Mouse (Mus musculus): Measurements from ENCODE around the gene Rab9. TPM values are rescaled to one million over a fixed set of nuclear protein-coding genes. Genes with fewer than 3 reads are reported as not detected.
A peak's percentile ranks its signal among the peaks of the same experiment; 100 is the strongest.

The Rab9 gene
- polyA plus RNA-seq, 1 experiment: 16.3 TPM

DNA sequence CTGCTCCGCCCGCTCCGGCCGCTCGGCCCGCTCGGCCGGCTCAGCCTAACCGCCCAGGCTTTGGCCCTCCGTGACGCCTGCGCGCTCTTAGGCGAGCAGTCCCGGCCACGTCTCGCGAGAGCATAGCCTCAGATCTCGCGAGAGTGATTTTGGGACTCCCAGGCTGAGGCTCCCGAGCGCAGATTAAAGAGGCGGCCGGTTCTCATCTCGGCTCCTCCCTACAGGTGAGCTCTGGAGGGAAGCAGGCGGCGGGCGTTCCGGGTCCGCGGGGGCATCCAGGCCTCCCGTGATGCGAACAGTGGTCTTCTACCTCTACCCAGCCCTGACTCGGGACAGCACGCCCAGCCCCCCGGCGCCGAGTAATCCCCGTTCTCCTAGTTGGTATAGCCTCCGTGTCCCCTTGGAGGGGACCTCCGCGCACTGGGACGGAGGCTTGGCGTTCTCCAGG, 39.0 kb downstream of the Rab9 start, which contains the start of gene Ofd1:
Gene Ofd1 (minus strand): TSS at position 89 of the 448 bp plus-strand sequence.
- Histone ChIP-seq H3K4me3 (ENCODE audit: insufficient read depth, poor library complexity, severe bottlenecking) (peak within 1 kb of the TSS; percentile 46), H3K27me3 (ENCODE audit: control insufficient read depth, insufficient read depth, insufficient read length) (no peaks in the 10 kb centered on the region)

DNA sequence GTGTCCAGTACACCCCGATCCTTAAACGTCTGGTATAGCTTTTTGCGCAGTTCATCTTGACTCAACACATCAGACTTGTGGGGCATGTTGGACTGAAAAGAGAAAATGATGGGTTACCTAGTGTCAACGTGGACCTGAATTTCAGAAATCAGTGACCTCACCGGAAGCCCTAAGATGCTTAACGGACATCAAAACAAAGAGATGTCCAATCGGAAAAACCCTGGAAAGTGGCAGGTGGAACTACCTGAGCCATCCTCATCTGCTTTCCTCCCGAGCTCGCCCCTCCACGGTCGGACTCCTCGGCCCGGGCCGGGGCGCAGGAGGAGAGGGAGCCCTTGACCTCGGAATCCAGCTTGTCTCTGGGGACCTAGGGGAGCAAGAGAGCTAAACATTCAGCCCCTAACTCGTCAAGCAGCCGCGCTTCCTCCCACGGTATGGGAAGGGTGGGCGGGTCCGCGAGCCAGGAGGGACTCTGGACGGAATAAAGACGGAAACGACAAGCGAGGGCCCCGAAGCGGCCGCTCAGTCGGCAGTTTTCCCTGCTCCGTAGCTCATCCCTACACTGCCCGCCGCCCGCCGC, 39.5 kb downstream of the Rab9 start, which contains the start of gene Trappc2:
Gene Trappc2 (plus strand): TSS at position 539 of the 580 bp plus-strand sequence.
- H3K27me3 ChIP-seq (ENCODE audit: control insufficient read depth, insufficient read depth, insufficient read length): no peaks in the 10 kb centered on the region
- TF ChIP-seq MAX (IDR thresholded peaks at IDR 0.05): no peak
- TF ChIP-seq CEBPB (IDR thresholded peaks at IDR 0.05; ENCODE audit: low read depth): no peak
- no peak for TF ChIP-seq MYOG (IDR thresholded peaks at IDR 0.05; ENCODE audit: control insufficient read depth, extremely low read depth, insufficient read length)
- TF ChIP-seq MYOD1 (IDR thresholded peaks at IDR 0.05; ENCODE audit: control insufficient read depth, insufficient read length, low read depth): no peak
- TF ChIP-seq FOSL1 (IDR thresholded peaks at IDR 0.05; ENCODE audit: insufficient read depth, low read length, poor library complexity, severe bottlenecking): no peak
- TF ChIP-seq USF1 (IDR thresholded peaks at IDR 0.05; ENCODE audit: low read depth): no peak
- TF ChIP-seq CTCF (IDR thresholded peaks at IDR 0.05; ENCODE audit: control insufficient read depth, insufficient read depth, insufficient read length): no peak
- peak within 1 kb of the TSS; percentile 89 for H3ac ChIP-seq (ENCODE audit: control insufficient read depth, insufficient read length, low read depth)
- peak within 1 kb of the TSS; percentile 46 for H3K4me3 ChIP-seq (ENCODE audit: insufficient read depth, poor library complexity, severe bottlenecking)
- no peaks in the 10 kb centered on the region for H3K36me3 ChIP-seq (ENCODE audit: control insufficient read depth, insufficient read depth)
- peaks cover 12% of the 10 kb centered on the region for H3K79me2 ChIP-seq (ENCODE audit: control insufficient read depth, insufficient read depth)
- peaks cover 2% of the 10 kb centered on the region for H3K79me3 ChIP-seq (ENCODE audit: low read depth)

More for the DNA sequence above, 39.0 kb downstream of the Rab9 start, which contains the start of gene Ofd1:
- no peak for TF ChIP-seq FOSL1 (IDR thresholded peaks at IDR 0.05; ENCODE audit: insufficient read depth, low read length, poor library complexity, severe bottlenecking)
- H3ac ChIP-seq (ENCODE audit: control insufficient read depth, insufficient read length, low read depth): peak within 1 kb of the TSS; percentile 89
- H3K36me3 ChIP-seq (ENCODE audit: control insufficient read depth, insufficient read depth): no peaks in the 10 kb centered on the region
- H3K79me3 ChIP-seq (ENCODE audit: low read depth): peaks cover 2% of the 10 kb centered on the region
- peaks cover 12% of the 10 kb centered on the region for H3K79me2 ChIP-seq (ENCODE audit: control insufficient read depth, insufficient read depth)

- H3K79me2 ChIP-seq (ENCODE audit: control insufficient read depth, insufficient read depth): no peaks in the 10 kb centered on the region
- no peak overlapping the region for H3ac ChIP-seq (ENCODE audit: control insufficient read depth, insufficient read length, low read depth)
- H3K79me3 ChIP-seq (ENCODE audit: low read depth): no peaks in the 10 kb centered on the region
- no peak overlapping the region for H3K4me3 ChIP-seq (ENCODE audit: insufficient read depth, poor library complexity, severe bottlenecking)
- TF ChIP-seq CEBPB (IDR thresholded peaks at IDR 0.05; ENCODE audit: low read depth): no peak
- TF ChIP-seq MYOG (IDR thresholded peaks at IDR 0.05; ENCODE audit: control insufficient read depth, extremely low read depth, insufficient read length): no peak
- no peak for TF ChIP-seq CTCF (IDR thresholded peaks at IDR 0.05; ENCODE audit: control insufficient read depth, insufficient read depth, insufficient read length)
- TF ChIP-seq MYOD1 (IDR thresholded peaks at IDR 0.05; ENCODE audit: control insufficient read depth, insufficient read length, low read depth): no peak
- no peak for TF ChIP-seq MAX (IDR thresholded peaks at IDR 0.05)
- TF ChIP-seq FOSL1 (IDR thresholded peaks at IDR 0.05; ENCODE audit: insufficient read depth, low read length, poor library complexity, severe bottlenecking): no peak
- TF ChIP-seq USF1 (IDR thresholded peaks at IDR 0.05; ENCODE audit: low read depth): no peak
- no peaks in the 10 kb centered on the region for H3K27me3 ChIP-seq (ENCODE audit: control insufficient read depth, insufficient read depth, insufficient read length)
- H3K36me3 ChIP-seq (ENCODE audit: control insufficient read depth, insufficient read depth): no peaks in the 10 kb centered on the region
Observed at GRCm38 (mm10) chrX:166434812-166435211, 44.9 kb downstream of the Rab9 start.

GRCm38 (mm10) chrX:166416196-166416595, 63.5 kb downstream of the Rab9 start:
- H3K4me3 ChIP-seq (ENCODE audit: insufficient read depth, poor library complexity, severe bottlenecking): no peak overlapping the region
- H3K27me3 ChIP-seq (ENCODE audit: control insufficient read depth, insufficient read depth, insufficient read length): no peaks in the 10 kb centered on the region
- no peaks in the 10 kb centered on the region for H3K79me3 ChIP-seq (ENCODE audit: low read depth)
- peaks cover 6% of the 10 kb centered on the region for H3K36me3 ChIP-seq (ENCODE audit: control insufficient read depth, insufficient read depth)
- TF ChIP-seq MYOD1 (IDR thresholded peaks at IDR 0.05; ENCODE audit: control insufficient read depth, insufficient read length, low read depth) (no peak), MYOG (IDR thresholded peaks at IDR 0.05; ENCODE audit: control insufficient read depth, extremely low read depth, insufficient read length) (no peak), FOSL1 (IDR thresholded peaks at IDR 0.05; ENCODE audit: insufficient read depth, low read length, poor library complexity, severe bottlenecking) (no peak), USF1 (IDR thresholded peaks at IDR 0.05; ENCODE audit: low read depth) (no peak), MAX (IDR thresholded peaks at IDR 0.05) (no peak)
- no peak overlapping the region for H3ac ChIP-seq (ENCODE audit: control insufficient read depth, insufficient read length, low read depth)
- no peaks in the 10 kb centered on the region for H3K79me2 ChIP-seq (ENCODE audit: control insufficient read depth, insufficient read depth)

DNA sequence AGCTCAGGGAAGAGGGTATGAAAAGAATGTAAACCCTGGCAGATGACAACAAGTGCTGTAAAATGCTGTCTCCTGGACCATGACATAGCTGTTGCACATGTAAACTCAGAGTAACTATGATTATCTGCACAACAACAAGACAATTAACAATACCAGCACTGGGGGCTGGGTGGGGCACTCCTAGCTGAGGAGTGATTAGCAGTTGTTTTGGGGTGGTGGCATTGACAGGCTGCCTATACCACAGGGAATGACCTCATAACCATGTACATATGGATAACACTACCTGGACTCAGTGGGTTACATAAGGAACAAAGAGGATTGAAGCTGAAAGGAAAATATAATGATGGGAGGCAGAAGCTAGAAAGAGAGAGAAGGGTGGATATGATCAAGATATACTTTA, 71.8 kb downstream of the Rab9 start:
- H3K79me3 ChIP-seq (ENCODE audit: low read depth): no peaks in the 10 kb centered on the region
- H3ac ChIP-seq (ENCODE audit: control insufficient read depth, insufficient read length, low read depth): no peak overlapping the region
- H3K36me3 ChIP-seq (ENCODE audit: control insufficient read depth, insufficient read depth): peaks cover 4% of the 10 kb centered on the region
- H3K4me3 ChIP-seq (ENCODE audit: insufficient read depth, poor library complexity, severe bottlenecking): no peak overlapping the region
- no peaks in the 10 kb centered on the region for H3K79me2 ChIP-seq (ENCODE audit: control insufficient read depth, insufficient read depth)
- TF ChIP-seq CTCF (IDR thresholded peaks at IDR 0.05; ENCODE audit: control insufficient read depth, insufficient read depth, insufficient read length) (no peak), CEBPB (IDR thresholded peaks at IDR 0.05; ENCODE audit: low read depth) (no peak), MYOG (IDR thresholded peaks at IDR 0.05; ENCODE audit: control insufficient read depth, extremely low read depth, insufficient read length) (no peak), USF1 (IDR thresholded peaks at IDR 0.05; ENCODE audit: low read depth) (no peak), MYOD1 (IDR thresholded peaks at IDR 0.05; ENCODE audit: control insufficient read depth, insufficient read length, low read depth) (no peak), FOSL1 (IDR thresholded peaks at IDR 0.05; ENCODE audit: insufficient read depth, low read length, poor library complexity, severe bottlenecking) (no peak)
- H3K27me3 ChIP-seq (ENCODE audit: control insufficient read depth, insufficient read depth, insufficient read length): no peaks in the 10 kb centered on the region

Other genes with a start within 250 kb of the Rab9 start
- gene Gpm6b, start 241.0 kb downstream of the Rab9 start, polyA plus RNA-seq (2012; fragmentation: generic; extraction: Trizol): 0.73 TPM
- 5.0 TPM for gene Trappc2, start 39.3 kb downstream of the Rab9 start, polyA plus RNA-seq (2012; fragmentation: generic; extraction: Trizol)
- gene Ofd1, start 39.2 kb downstream of the Rab9 start, polyA plus RNA-seq (2012; fragmentation: generic; extraction: Trizol): 1.5 TPM
- gene Tceanc, start 38.7 kb upstream of the Rab9 start, polyA plus RNA-seq (2012; fragmentation: generic; extraction: Trizol): 0.42 TPM
- not detected for gene Egfl6, start 105.9 kb upstream of the Rab9 start, polyA plus RNA-seq (2012; fragmentation: generic; extraction: Trizol)